Mouse (Mus musculus) midbrain, embryonic 15.5 days (tissue): Measurements from ENCODE around the gene Tex14. TPM values are rescaled to one million over a fixed set of nuclear protein-coding genes. Genes with fewer than 3 reads are reported as not detected.

Experiments
- ATAC-seq: fragments of 200-750 bp; cut with Nextera tagmentation; replicated peaks from 2 replicates; pipeline ENCODE4 v1.8.0; 2017; ENCODE audit warnings: moderate TSS enrichment
- H3K27ac ChIP-seq: fragments of 300-500 bp; sonication (generic); 2 replicates; pipeline ENCODE4 v1.5.1; 2015; ENCODE audit warnings: mild to moderate bottlenecking, inconsistent platforms
- H3K27me3 ChIP-seq: fragments of 300-500 bp; sonication (generic); replicated peaks from 2 replicates; pipeline ENCODE4 v1.6.1; 2015; ENCODE audit warnings: inconsistent platforms
- H3K36me3 ChIP-seq: fragments of 300-500 bp; sonication (generic); replicated peaks from 2 replicates; pipeline ENCODE4 v1.6.1; 2015; ENCODE audit warnings: inconsistent platforms
- H3K4me1 ChIP-seq: fragments of 300-500 bp; sonication (generic); 2 replicates; pipeline ENCODE4 v1.6.1; 2015; ENCODE audit warnings: inconsistent platforms
- H3K4me2 ChIP-seq: fragments of 300-500 bp; sonication (generic); 2 replicates; pipeline ENCODE4 v1.6.1; 2015; ENCODE audit warnings: inconsistent platforms, mild to moderate bottlenecking, moderate library complexity
- H3K4me3 ChIP-seq: fragments of 300-500 bp; sonication (generic); 2 replicates; pipeline ENCODE4 v1.5.1; 2015; ENCODE audit warnings: mild to moderate bottlenecking, inconsistent platforms
- H3K9ac ChIP-seq: fragments of 300-500 bp; sonication (generic); 2 replicates; pipeline ENCODE4 v1.6.1; 2015; ENCODE audit warnings: mild to moderate bottlenecking, inconsistent platforms
- H3K9me3 ChIP-seq: fragments of 300-500 bp; sonication (generic); 2 replicates; pipeline ENCODE4 v1.6.1; 2016; ENCODE audit warnings: inconsistent platforms
- WGBS: fragments of 180-500 bp; shearing (Covaris S2); methylation state at CpG from one replicate; pipeline ENCODE4 v1.1.7; 2015; ENCODE audit warnings: mixed read lengths; 5-methylcytosine and 5-hydroxymethylcytosine counted together
- polyA plus RNA-seq: library from polyadenylated mRNA; unstranded; fragments of >200 nt; fragmentation: Nextera tagmentation; extraction: Ambion mirVana; gene quantifications from 2 replicates; pipeline ENCODE4 v1.2.1, GENCODE M21; 2015

Gene Tex14
- polyA plus RNA-seq, 1 experiment from 2014 or later = 0.28 TPM

- Histone ChIP-seq H3K4me1 (no peaks in the 10 kb centered on the region), H3K9me3 (no peaks in the 10 kb centered on the region), H3K27me3 (no peaks in the 10 kb centered on the region), H3K4me2 (no peak overlapping the region), H3K36me3 (no peaks in the 10 kb centered on the region), H3K9ac (no peak overlapping the region), H3K4me3 (no peak overlapping the region), H3K27ac (no peak overlapping the region)
- 87% methylated on average over 3 of the region's 3 CpGs for WGBS
- ATAC-seq = no peak
These were observed 122.5 kb downstream of the Tex14 start for GRCm38 (mm10) chr11:87527364-87527763.

DNA sequence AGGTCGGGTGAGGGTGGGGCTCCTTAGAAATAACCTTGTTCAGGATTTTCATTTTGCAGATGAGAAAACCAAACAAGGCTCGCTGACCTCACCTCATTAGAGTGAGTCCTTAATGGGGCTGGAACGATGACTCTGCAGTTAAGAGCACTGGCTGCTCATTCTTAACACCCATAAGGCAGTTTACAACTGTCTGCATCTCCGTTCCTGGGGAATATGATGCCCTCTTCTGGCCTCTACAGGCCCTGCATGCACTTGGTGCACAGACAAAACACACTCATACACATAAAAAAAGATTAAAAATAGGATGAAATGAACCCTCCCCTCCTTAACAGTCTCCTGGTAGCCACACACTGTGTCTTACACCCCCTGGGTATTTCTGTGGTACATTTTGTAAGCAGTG, 123.1 kb downstream of the Tex14 start:
- Histone ChIP-seq H3K27me3 (no peaks in the 10 kb centered on the region), H3K9ac (no peak overlapping the region), H3K27ac (no peak overlapping the region), H3K4me3 (no peak overlapping the region), H3K9me3 (no peaks in the 10 kb centered on the region), H3K36me3 (no peaks in the 10 kb centered on the region), H3K4me2 (no peak overlapping the region), H3K4me1 (no peaks in the 10 kb centered on the region)
- ATAC-seq = no peak
- 67% methylated on average over 4 of the region's 4 CpGs for WGBS

DNA sequence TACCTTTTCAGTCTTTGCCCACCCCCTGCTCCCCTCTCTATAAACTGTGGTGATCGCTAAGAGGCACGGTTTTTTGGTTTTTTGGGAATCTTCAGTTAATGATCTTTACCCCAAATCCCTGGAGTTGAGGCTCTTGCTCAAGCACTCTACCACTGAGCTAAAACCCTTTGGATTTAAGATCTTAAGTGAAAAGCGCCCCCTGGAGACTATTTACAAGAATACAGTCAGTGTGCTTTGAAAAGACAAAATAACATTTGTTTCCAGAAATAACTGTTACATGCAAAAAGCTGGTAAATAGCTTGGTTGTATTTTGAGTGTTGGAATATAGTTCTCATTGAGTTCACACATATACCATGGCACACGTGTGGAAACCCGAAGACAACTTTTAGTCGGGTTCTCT, 126.8 kb downstream of the Tex14 start:
- 50% methylated on average over 6 of the region's 6 CpGs for WGBS
- Histone ChIP-seq H3K27ac (no peak overlapping the region), H3K9me3 (no peaks in the 10 kb centered on the region), H3K36me3 (no peaks in the 10 kb centered on the region), H3K9ac (no peak overlapping the region), H3K27me3 (no peaks in the 10 kb centered on the region), H3K4me1 (no peaks in the 10 kb centered on the region), H3K4me3 (no peak overlapping the region), H3K4me2 (no peak overlapping the region)
- no peak for ATAC-seq

GRCm38 (mm10) chr11:87542285-87542684, 137.4 kb downstream of the Tex14 start:
- ATAC-seq = no peak
- WGBS = 40% methylated on average over 8 of the region's 8 CpGs
- no peaks in the 10 kb centered on the region for H3K36me3 ChIP-seq

GRCm38 (mm10) chr11:87542906-87543305, 138.0 kb downstream of the Tex14 start:
- Histone ChIP-seq H3K27ac (no peak overlapping the region), H3K9ac (no peak overlapping the region), H3K27me3 (no peaks in the 10 kb centered on the region), H3K4me1 (no peaks in the 10 kb centered on the region), H3K36me3 (no peaks in the 10 kb centered on the region), H3K4me3 (no peak overlapping the region), H3K4me2 (no peak overlapping the region), H3K9me3 (no peaks in the 10 kb centered on the region)
- WGBS = 56% methylated on average over 3 of the region's 3 CpGs
- ATAC-seq = no peak

More at GRCm38 (mm10) chr11:87542285-87542684, 137.4 kb downstream of the Tex14 start:
- no peak overlapping the region for H3K4me3 ChIP-seq
- no peak overlapping the region for H3K9ac ChIP-seq
- H3K27ac ChIP-seq = no peak overlapping the region
- H3K9me3 ChIP-seq = no peaks in the 10 kb centered on the region
- no peak overlapping the region for H3K4me2 ChIP-seq
- no peaks in the 10 kb centered on the region for H3K27me3 ChIP-seq
- H3K4me1 ChIP-seq = no peaks in the 10 kb centered on the region

DNA sequence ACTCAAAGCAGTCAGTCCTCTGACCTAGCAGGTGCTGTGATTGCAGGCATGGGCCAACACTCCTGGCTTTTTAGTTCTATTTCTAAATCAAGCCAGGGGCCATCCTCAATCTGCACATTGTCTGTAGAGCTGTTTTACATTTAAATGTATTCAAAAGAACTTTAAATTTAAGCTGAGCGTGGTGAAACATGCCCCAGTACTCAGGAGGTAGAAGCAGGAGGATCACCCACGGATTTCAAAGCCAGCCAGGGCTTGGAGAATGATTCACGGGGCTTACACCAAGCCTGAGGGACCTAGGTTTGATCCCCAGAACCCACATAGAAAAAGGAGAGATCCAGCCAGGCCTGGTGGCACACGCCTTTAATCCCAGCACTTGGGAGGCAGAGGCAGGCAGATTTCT, 148.5 kb downstream of the Tex14 start:
- Histone ChIP-seq H3K27ac (no peak overlapping the region), H3K4me1 (no peaks in the 10 kb centered on the region), H3K9me3 (no peaks in the 10 kb centered on the region), H3K9ac (no peak overlapping the region), H3K27me3 (no peaks in the 10 kb centered on the region), H3K4me3 (no peak overlapping the region), H3K4me2 (no peak overlapping the region), H3K36me3 (no peaks in the 10 kb centered on the region)
- no peak for ATAC-seq
- WGBS = 76% methylated on average over 4 of the region's 4 CpGs

- H3K36me3 ChIP-seq = no peaks in the 10 kb centered on the region
- H3K9ac ChIP-seq = no peak overlapping the region
- H3K4me1 ChIP-seq = no peaks in the 10 kb centered on the region
- H3K27me3 ChIP-seq = no peaks in the 10 kb centered on the region
- no peak overlapping the region for H3K4me2 ChIP-seq
- H3K27ac ChIP-seq = no peak overlapping the region
- WGBS = 49% methylated on average over 5 of the region's 5 CpGs
- no peaks in the 10 kb centered on the region for H3K9me3 ChIP-seq
- ATAC-seq = no peak
- no peak overlapping the region for H3K4me3 ChIP-seq
These were observed 149.5 kb downstream of the Tex14 start for GRCm38 (mm10) chr11:87554386-87554785.

DNA sequence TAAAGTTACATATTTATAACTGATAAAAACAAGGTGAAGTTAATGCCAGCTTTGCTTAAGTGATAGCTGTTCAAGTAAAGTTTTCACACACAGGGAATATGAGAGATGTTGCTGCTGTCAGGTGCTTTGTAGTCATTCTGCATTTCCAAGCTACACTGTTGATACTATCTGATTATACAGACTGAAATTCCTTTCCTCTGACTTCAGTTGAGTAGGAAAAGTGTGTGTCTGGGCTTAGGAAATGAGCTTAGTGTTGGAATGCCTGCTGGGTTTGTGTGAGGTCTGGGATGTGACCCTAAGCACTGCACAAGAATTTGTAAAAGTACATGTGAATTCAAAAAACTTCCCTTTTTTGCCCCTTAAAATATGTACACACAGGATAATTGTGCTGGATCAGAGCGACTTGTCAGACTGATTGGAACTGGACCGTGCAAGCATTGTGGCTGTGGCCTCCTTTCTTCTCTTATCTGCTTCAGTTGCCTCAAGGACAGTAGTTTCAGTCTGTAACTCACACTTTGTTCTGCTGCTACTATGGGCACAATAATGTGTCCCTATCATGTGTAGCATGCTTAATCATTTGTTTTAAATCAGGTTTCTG, 150.3 kb downstream of the Tex14 start:
- no peak overlapping the region for H3K4me3 ChIP-seq
- no peaks in the 10 kb centered on the region for H3K4me1 ChIP-seq
- H3K9ac ChIP-seq = no peak overlapping the region
- WGBS = 22% methylated on average over 2 of the region's 2 CpGs
- no peaks in the 10 kb centered on the region for H3K36me3 ChIP-seq
- ATAC-seq = no peak
- no peak overlapping the region for H3K4me2 ChIP-seq
- no peak overlapping the region for H3K27ac ChIP-seq
- no peaks in the 10 kb centered on the region for H3K9me3 ChIP-seq
- H3K27me3 ChIP-seq = no peaks in the 10 kb centered on the region

- no peaks in the 10 kb centered on the region for H3K4me1 ChIP-seq
- no peaks in the 10 kb centered on the region for H3K9me3 ChIP-seq
- H3K4me2 ChIP-seq = no peak overlapping the region
- H3K27me3 ChIP-seq = no peaks in the 10 kb centered on the region
- no peak overlapping the region for H3K4me3 ChIP-seq
- ATAC-seq = no peak
- no peaks in the 10 kb centered on the region for H3K36me3 ChIP-seq
- no peak overlapping the region for H3K9ac ChIP-seq
- 84% methylated on average over 6 of the region's 6 CpGs for WGBS
- H3K27ac ChIP-seq = no peak overlapping the region
These were observed 156.3 kb downstream of the Tex14 start for GRCm38 (mm10) chr11:87561208-87561607.

DNA sequence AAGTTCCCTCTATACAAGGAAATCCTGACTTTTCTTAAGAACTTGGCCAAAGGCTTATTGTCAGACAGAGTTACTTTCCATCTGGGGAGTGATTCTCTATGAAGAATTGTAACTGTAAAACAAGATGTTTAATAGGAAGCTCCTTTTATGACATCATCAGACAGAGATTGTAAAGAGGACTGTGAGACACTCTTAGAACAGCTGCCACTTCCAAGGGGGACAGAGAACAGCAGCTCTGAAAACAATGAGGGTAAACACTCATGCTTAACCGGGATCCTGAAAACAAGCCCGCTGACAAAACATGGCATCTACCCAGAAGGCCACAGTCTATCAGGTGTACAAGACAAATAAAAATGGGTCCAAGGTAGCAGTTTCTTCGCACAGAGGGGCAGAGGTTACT, 161.6 kb downstream of the Tex14 start, which contains the start of gene Gm11492:
Gene Gm11492, plus strand, starts transcription at position 153 of the 400 bp plus-strand sequence.
- ATAC-seq = no peak
- Histone ChIP-seq H3K27me3 (no peaks in the 10 kb centered on the region), H3K27ac (no peak within 1 kb of the TSS), H3K4me2 (no peak within 1 kb of the TSS), H3K4me3 (no peak within 1 kb of the TSS), H3K9ac (no peak within 1 kb of the TSS), H3K9me3 (no peaks in the 10 kb centered on the region), H3K36me3 (no peaks in the 10 kb centered on the region), H3K4me1 (no peaks in the 10 kb centered on the region)
- 83% methylated on average over 3 of the region's 3 CpGs for WGBS

- no peak within 1 kb of the TSS for H3K4me3 ChIP-seq
- no peak within 1 kb of the TSS for H3K27ac ChIP-seq
- H3K9me3 ChIP-seq = no peaks in the 10 kb centered on the region
- WGBS = 81% methylated on average over 7 of the region's 7 CpGs
- no peaks in the 10 kb centered on the region for H3K36me3 ChIP-seq
- H3K4me2 ChIP-seq = no peak within 1 kb of the TSS
- no peaks in the 10 kb centered on the region for H3K27me3 ChIP-seq
- no peaks in the 10 kb centered on the region for H3K4me1 ChIP-seq
- no peak for ATAC-seq
- no peak within 1 kb of the TSS for H3K9ac ChIP-seq
These were observed 163.5 kb downstream of the Tex14 start, which contains the start of gene Sept4 for GRCm38 (mm10) chr11:87568255-87568953. Gene Sept4 (plus strand): TSS chr11:87568903.

DNA sequence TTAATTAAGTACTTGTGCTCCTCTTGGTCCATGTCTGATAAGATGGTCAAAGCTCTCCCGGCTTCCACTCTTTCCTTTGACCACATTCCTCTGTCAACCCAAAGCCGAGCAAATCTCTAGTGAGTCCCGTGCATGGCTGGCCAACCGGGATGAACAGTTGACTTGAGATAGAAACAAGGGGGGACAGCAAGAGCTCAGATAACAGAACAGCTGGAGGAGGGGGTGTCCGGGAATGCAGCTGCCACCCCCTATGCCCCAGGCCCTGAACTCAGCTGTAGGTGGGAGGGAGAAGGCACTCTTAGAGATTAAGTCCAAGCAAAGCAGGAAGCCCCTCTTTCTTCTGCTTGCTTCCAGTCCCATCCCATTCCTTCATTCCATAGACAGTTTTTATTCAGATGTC, 165.9 kb downstream of the Tex14 start:
- Histone ChIP-seq H3K4me2 (no peak overlapping the region), H3K4me1 (no peaks in the 10 kb centered on the region), H3K9ac (no peak overlapping the region), H3K27me3 (no peaks in the 10 kb centered on the region), H3K36me3 (no peaks in the 10 kb centered on the region), H3K27ac (no peak overlapping the region), H3K9me3 (no peaks in the 10 kb centered on the region), H3K4me3 (no peak overlapping the region)
- WGBS = 32% methylated on average over 5 of the region's 5 CpGs
- no peak for ATAC-seq

DNA sequence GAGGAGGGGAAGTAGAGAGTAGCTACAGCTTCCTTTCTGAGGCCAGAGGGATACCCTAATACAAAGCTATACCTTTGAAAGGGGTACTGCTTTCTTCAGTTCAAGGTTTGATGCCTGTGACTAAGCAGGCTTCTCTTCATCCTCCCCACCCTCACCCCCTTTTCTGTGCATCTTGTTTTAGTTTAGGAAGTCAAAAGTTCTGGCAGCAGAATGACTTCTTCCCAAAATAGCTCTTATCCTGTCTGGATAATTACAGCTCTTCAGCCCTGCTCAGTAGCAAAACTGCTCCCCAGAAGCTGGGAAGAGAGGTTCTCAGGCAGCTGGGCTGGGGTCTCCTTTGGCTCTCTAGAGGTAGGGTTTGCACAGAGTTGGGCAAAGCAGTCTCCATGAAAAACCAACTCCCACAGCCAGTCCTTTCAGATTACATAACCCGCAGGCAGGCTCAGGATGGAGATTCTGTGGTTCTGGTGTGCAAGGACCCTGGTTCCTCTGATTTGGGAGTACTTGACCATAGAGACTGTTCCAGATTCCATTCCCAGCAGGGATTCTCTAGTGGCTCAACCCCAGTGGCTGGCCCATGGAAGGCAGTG, 166.6 kb downstream of the Tex14 start:
- Histone ChIP-seq H3K27ac (no peak overlapping the region), H3K27me3 (no peaks in the 10 kb centered on the region), H3K4me2 (no peak overlapping the region), H3K9me3 (no peaks in the 10 kb centered on the region), H3K4me1 (no peaks in the 10 kb centered on the region), H3K9ac (no peak overlapping the region), H3K4me3 (no peak overlapping the region), H3K36me3 (no peaks in the 10 kb centered on the region)
- no peak for ATAC-seq
- WGBS = 83% methylated on average over 1 of the region's 1 CpGs
